Mouse (Mus musculus) brain, embryonic 14.5 days (tissue): ENCODE data around the gene Zfp36.

Experiments
- CTCF ChIP-seq: fragments of 200-500 bp; IDR thresholded peaks from 2 replicates; pipeline ENCODE4 v1.5.1; 2012; ENCODE audit warnings: inconsistent platforms, mild to moderate bottlenecking, moderate library complexity, borderline replicate concordance; ENCODE audit not compliant: insufficient read depth, insufficient read length; ENCODE audit errors: extremely low read depth
- POLR2A ChIP-seq: fragments of 200-500 bp; IDR thresholded peaks from 2 replicates; pipeline ENCODE4 v1.6.1; 2012; ENCODE audit warnings: mild to moderate bottlenecking, inconsistent platforms, borderline replicate concordance; ENCODE audit not compliant: poor library complexity, insufficient read depth, insufficient read length, severe bottlenecking; ENCODE audit errors: extremely low read depth

- TF ChIP-seq POLR2A: no peak
- no peak for TF ChIP-seq CTCF
Measured at GRCm38 (mm10) chr7:28328260-28328659, 51.8 kb downstream of the Zfp36 start.
